Mouse (Mus musculus) hindbrain, embryonic 10.5 days (tissue): ENCODE results near the gene 1110017D15Rik. TPM values are rescaled to one million over a fixed set of nuclear protein-coding genes. Genes with fewer than 3 reads are reported as not detected.
"Not testable (repeated sequence)": the region's sequence is repeated elsewhere in the genome, so short reads cannot be mapped to it uniquely, and the experiment has no call there.

Experiments used
- DNase-seq: peaks from one replicate; pipeline ENCODE4 v3.0.0-alpha.2; 2017; ENCODE audit warnings: low spot score
- H3K27ac ChIP-seq: fragments of 300-500 bp; sonication (generic); 2 replicates; pipeline ENCODE4 v1.5.1; 2016; ENCODE audit warnings: mild to moderate bottlenecking, moderate library complexity
- H3K27me3 ChIP-seq: fragments of 300-500 bp; sonication (generic); 2 replicates; pipeline ENCODE4 v1.6.1; 2016; ENCODE audit warnings: mild to moderate bottlenecking; ENCODE audit not compliant: poor library complexity, insufficient read depth, severe bottlenecking
- H3K36me3 ChIP-seq: fragments of 300-500 bp; sonication (generic); 2 replicates; pipeline ENCODE4 v1.6.1; 2016; ENCODE audit warnings: mild to moderate bottlenecking, moderate library complexity
- H3K4me1 ChIP-seq: fragments of 300-500 bp; sonication (generic); replicated peaks from 2 replicates; pipeline ENCODE4 v1.6.1; 2016; ENCODE audit warnings: mild to moderate bottlenecking
- H3K4me3 ChIP-seq: fragments of 300-500 bp; sonication (generic); 2 replicates; pipeline ENCODE4 v1.5.1; 2016; ENCODE audit warnings: mild to moderate bottlenecking, moderate library complexity
- H3K9me3 ChIP-seq: fragments of 300-500 bp; sonication (generic); 2 replicates; pipeline ENCODE4 v1.6.1; 2016; ENCODE audit warnings: mild to moderate bottlenecking, moderate library complexity
- WGBS: fragments of 180-500 bp; shearing (Covaris S2); methylation state at CpG from one replicate; pipeline ENCODE4 v1.1.7; 2016; 5-methylcytosine and 5-hydroxymethylcytosine counted together
- polyA plus RNA-seq: library from polyadenylated mRNA; unstranded; fragments of >200 nt; fragmentation: Nextera tagmentation; extraction: Ambion mirVana; gene quantifications from 2 replicates; pipeline ENCODE4 v1.2.1, GENCODE M21; 2016

The 1110017D15Rik gene
- polyA plus RNA-seq, 1 experiment from 2014 or later: 14.7 TPM

DNA sequence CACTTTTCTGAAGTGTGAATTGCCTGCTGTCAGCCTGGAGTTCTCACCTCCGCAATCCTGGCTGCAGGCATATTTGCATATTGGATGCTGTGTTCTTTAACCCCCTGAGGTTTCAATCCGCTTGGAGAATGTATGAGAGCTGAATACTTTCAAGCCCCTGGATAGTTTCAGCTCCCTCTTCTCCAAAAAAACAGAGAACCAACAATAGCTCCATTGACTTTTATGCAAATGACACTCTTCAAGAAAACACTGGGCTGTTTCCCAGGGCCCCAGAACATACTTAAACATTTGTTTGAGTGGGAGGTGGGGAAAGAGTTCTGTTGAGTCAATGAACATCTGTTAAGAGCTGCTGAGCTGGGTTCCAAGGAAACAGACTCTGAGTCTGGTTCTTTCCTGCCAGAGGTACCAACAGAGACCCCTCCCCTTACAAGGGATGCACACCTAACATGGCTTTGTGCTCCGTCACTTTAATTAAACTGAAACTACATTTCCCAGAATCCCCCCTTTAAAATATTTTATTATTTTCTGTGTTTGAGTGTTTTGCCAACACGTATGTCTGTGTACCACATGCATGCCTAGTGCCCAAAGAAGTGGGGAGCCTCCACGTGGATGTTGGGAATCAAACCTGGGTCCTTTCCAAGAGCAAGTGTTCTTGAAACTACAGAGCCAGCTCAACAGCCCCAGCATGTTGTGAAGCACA, 46.3 kb downstream of the 1110017D15Rik start:
- Histone ChIP-seq H3K27me3 (no peaks in the 10 kb centered on the region), H3K4me3 (no peak overlapping the region), H3K27ac (peak overlapping the region; percentile 80), H3K4me1 (peaks cover 29% of the 10 kb centered on the region), H3K36me3 (peaks cover 6% of the 10 kb centered on the region; the same call in 1 of the 2 replicates), H3K9me3 (no peaks in the 10 kb centered on the region)
- 36% methylated on average over 5 of the region's 5 CpGs for WGBS
- peak; percentile 27 for DNase-seq

DNA sequence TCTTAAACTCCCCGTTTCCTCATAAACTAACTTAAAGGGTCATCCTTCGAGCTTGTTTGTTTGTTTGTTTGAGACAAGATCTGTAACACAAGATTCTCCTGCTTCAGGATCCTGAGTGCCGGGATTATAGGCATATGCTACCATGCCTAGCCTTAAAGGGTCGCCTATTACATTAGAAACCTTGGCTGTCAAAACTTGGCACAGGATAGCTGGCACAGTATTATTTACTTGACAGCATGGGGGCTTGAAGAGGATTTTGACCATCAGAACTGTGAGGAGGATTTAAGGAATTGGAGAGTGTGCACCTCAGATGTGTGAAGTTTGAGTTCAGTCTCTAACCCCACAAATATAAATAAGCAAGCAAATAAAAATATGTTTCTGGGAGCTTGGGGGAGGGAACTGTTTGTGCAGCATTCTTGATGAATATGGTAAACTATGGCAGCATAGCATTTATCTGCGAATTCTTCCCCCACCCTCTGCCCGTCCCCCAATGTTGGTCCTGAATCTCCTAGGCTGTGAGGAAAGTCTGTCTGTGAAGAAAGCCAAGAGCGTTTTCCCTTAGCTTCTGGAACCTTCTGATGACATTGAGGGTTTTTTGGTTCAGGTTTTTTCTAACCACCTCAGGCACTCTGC, 47.0 kb downstream of the 1110017D15Rik start:
- no peak for DNase-seq
- peaks cover 32% of the 10 kb centered on the region for H3K4me1 ChIP-seq
- no peak overlapping the region for H3K4me3 ChIP-seq
- peak overlapping the region; percentile 53 for H3K27ac ChIP-seq
- no peaks in the 10 kb centered on the region for H3K9me3 ChIP-seq
- H3K27me3 ChIP-seq: no peaks in the 10 kb centered on the region
- peaks cover 6% of the 10 kb centered on the region; the same call in 1 of the 2 replicates for H3K36me3 ChIP-seq
- 60% methylated on average over 7 of the region's 7 CpGs for WGBS

DNA sequence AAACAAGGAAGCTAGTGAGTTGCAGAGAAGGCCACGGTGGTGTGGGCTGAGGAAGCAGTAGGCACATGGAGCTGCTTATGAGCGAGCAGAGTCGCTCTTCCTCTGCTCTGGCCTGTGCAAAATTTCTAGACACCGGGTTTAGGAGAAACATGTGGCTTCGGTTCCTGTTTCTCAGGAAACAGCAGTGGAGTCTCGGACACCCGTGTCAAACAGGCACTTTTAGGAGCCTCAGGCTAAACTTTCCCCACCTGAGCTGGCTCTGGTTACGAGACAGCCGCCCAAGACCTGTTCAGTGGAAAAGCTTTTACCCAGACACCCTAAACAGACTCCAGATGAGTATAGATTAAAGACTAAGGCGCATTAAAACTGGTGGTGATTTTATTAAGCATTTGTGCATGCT, 47.9 kb downstream of the 1110017D15Rik start:
- Histone ChIP-seq H3K36me3 (peaks cover 6% of the 10 kb centered on the region; the same call in 1 of the 2 replicates), H3K4me3 (no peak overlapping the region), H3K27me3 (no peaks in the 10 kb centered on the region), H3K4me1 (peaks cover 32% of the 10 kb centered on the region), H3K9me3 (no peaks in the 10 kb centered on the region), H3K27ac (no peak overlapping the region)
- WGBS: 84% methylated on average over 10 of the region's 10 CpGs
- no peak for DNase-seq

GRCm38 (mm10) chr4:41468396-41469080, 48.6 kb downstream of the 1110017D15Rik start:
- Histone ChIP-seq H3K27me3 (no peaks in the 10 kb centered on the region), H3K9me3 (no peaks in the 10 kb centered on the region), H3K27ac (no peak overlapping the region), H3K4me3 (no peak overlapping the region), H3K4me1 (peaks cover 37% of the 10 kb centered on the region), H3K36me3 (peaks cover 6% of the 10 kb centered on the region; the same call in 1 of the 2 replicates)
- DNase-seq: peak; percentile 59
- 60% methylated on average over 17 of the region's 17 CpGs for WGBS

- WGBS: 3% methylated on average over 17 of the region's 17 CpGs
Measured at GRCm38 (mm10) chr4:41465287-41465665, 51.9 kb downstream of the 1110017D15Rik start.

GRCm38 (mm10) chr4:41464345-41465286, 52.5 kb downstream of the 1110017D15Rik start, which contains the start of the genes Kif24 and Nudt2:
TSS of gene Kif24 (minus strand) at chr4:41464887.
TSS of gene Nudt2 (plus strand) at chr4:41465151.
- peaks cover 9% of the 10 kb centered on the region; the same call in 1 of the 2 replicates for H3K9me3 ChIP-seq
- H3K27ac ChIP-seq: peak within 1 kb of the TSS; percentile 94
- WGBS: under 1% methylated on average over 70 of the region's 70 CpGs
- H3K27me3 ChIP-seq: no peaks in the 10 kb centered on the region
- peak; percentile 98 for DNase-seq
- peak within 1 kb of the TSS; percentile 79 for H3K4me3 ChIP-seq
- peaks cover 25% of the 10 kb centered on the region for H3K4me1 ChIP-seq
- peaks cover 33% of the 10 kb centered on the region for H3K36me3 ChIP-seq

More at GRCm38 (mm10) chr4:41465287-41465665, 51.9 kb downstream of the 1110017D15Rik start:
- H3K36me3 ChIP-seq: peaks cover 27% of the 10 kb centered on the region
- peaks cover 5% of the 10 kb centered on the region; the same call in 1 of the 2 replicates for H3K9me3 ChIP-seq
- H3K27ac ChIP-seq: peak overlapping the region; percentile 92
- peaks cover 31% of the 10 kb centered on the region for H3K4me1 ChIP-seq
- DNase-seq: no peak
- no peaks in the 10 kb centered on the region for H3K27me3 ChIP-seq
- peak overlapping the region; percentile 79 for H3K4me3 ChIP-seq

DNA sequence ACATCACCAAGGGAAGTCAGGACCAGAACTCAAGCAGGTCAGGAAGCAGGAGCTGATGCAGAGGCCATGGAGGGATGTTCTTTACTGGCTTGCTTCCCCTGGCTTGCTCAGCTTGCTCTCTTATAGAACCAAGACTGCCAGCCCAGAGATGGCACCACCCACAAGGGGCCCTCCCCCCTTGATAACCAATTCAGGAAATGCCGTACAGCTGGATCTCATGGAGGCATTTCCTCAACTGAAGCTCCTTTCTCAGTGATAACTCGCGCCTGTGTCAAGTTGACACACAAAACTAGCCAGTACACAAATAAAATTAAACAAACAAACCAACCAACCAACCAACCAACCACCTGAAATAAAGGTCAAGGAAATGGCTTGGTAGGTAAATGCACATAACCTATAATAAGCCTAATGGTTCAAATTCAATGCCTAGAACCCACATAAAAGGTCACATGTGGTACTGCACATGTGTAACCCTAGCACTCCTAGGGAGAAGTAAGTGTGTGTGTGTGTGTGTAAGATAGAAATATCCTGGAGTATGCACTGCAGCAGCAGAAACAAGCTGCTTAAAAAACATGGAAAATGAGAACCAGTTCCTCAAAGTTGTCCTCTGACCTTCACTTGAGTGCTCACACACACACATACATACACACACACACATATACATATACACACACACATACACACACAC, 53.9 kb downstream of the 1110017D15Rik start:
- Histone ChIP-seq H3K4me3 (peak overlapping the region; percentile 79), H3K4me1 (peaks cover 18% of the 10 kb centered on the region), H3K36me3 (peaks cover 33% of the 10 kb centered on the region)
- WGBS: 92% methylated on average over 3 of the region's 3 CpGs
- H3K27ac ChIP-seq, H3K27me3 ChIP-seq, H3K9me3 ChIP-seq, DNase-seq: not testable (repeated sequence)

DNA sequence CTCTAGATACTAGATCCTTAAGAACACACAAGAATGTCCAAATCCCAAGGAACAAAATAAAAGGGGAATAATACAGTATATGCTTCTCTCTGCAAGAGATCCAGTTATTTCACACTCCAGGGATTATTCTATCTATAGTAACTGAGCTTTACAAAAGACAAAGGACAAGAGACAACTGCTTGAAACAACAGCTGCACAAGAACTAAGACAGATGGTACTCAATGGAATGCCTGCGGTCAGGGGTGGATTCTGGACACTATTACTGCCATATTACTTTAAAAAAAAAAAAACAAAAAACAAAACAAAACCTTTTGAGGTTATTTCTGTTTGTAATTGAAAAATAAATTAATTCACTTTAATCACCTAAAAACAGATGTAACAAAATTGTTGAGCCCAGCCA, 56.4 kb downstream of the 1110017D15Rik start:
- no peak overlapping the region for H3K4me3 ChIP-seq
- no peaks in the 10 kb centered on the region for H3K27me3 ChIP-seq
- H3K36me3 ChIP-seq: peaks cover 26% of the 10 kb centered on the region
- H3K4me1 ChIP-seq: peaks cover 15% of the 10 kb centered on the region
- H3K9me3 ChIP-seq: peaks cover 9% of the 10 kb centered on the region; the same call in 1 of the 2 replicates
- no peak for DNase-seq
- H3K27ac ChIP-seq: no peak overlapping the region
- WGBS: 98% methylated on average over 1 of the region's 1 CpGs

Other genes with a start within 250 kb of the 1110017D15Rik start
- gene Ubap2, start 242.2 kb downstream of the 1110017D15Rik start, polyA plus RNA-seq: 85.8 and 89.3 TPM in 2 replicates
- 57.8 and 64.0 TPM in 2 replicates for gene Dcaf12, start 202.4 kb downstream of the 1110017D15Rik start, polyA plus RNA-seq
- 73.4 and 73.8 TPM in 2 replicates for gene Ubap1, start 168.3 kb downstream of the 1110017D15Rik start, polyA plus RNA-seq
- 13.7 and 14.6 TPM in 2 replicates for gene Kif24, start 52.4 kb downstream of the 1110017D15Rik start, polyA plus RNA-seq
- 57.6 and 73.0 TPM in 2 replicates for gene Nudt2, start 52.2 kb downstream of the 1110017D15Rik start, polyA plus RNA-seq
- gene AI464131, start 14.3 kb downstream of the 1110017D15Rik start, polyA plus RNA-seq: 7.4 and 9.1 TPM in 2 replicates
- gene Fam219a, start 52.2 kb upstream of the 1110017D15Rik start, polyA plus RNA-seq: 6.2 and 8.3 TPM in 2 replicates
- gene Dnaic1, start 52.4 kb upstream of the 1110017D15Rik start, polyA plus RNA-seq: 1.4 and 4.3 TPM in 2 replicates
- gene Enho, start 123.0 kb upstream of the 1110017D15Rik start, polyA plus RNA-seq: 27.3 and 50.9 TPM in 2 replicates
- gene Cntfr, start 179.8 kb upstream of the 1110017D15Rik start, polyA plus RNA-seq: 29.7 and 51.6 TPM in 2 replicates
- 84.3 and 91.4 TPM in 2 replicates for gene Il11ra1, start 182.7 kb upstream of the 1110017D15Rik start, polyA plus RNA-seq
- gene Rpp25l, start 196.2 kb upstream of the 1110017D15Rik start, polyA plus RNA-seq: 89.7 and 96.6 TPM in 2 replicates
- gene Dctn3, start 205.8 kb upstream of the 1110017D15Rik start, polyA plus RNA-seq: 171 and 232 TPM in 2 replicates
- 0.36 and 0.88 TPM in 2 replicates for gene Arid3c, start 213.8 kb upstream of the 1110017D15Rik start, polyA plus RNA-seq
- 22.9 and 24.3 TPM in 2 replicates for gene Galt, start 237.9 kb upstream of the 1110017D15Rik start, polyA plus RNA-seq
- 77.4 and 89.4 TPM in 2 replicates for gene Sigmar1, start 238.8 kb upstream of the 1110017D15Rik start, polyA plus RNA-seq